Mouse (Mus musculus): ENCODE results near the gene Apobec1. TPM values are rescaled to one million over a fixed set of nuclear protein-coding genes. Genes with fewer than 3 reads are reported as not detected.
"Not testable (repeated sequence)": the region's sequence is repeated elsewhere in the genome, so short reads cannot be mapped to it uniquely, and the experiment has no call there.

Gene Apobec1
- polyA plus RNA-seq, 1 experiment from 2014 or later, result 2.0 TPM

DNA sequence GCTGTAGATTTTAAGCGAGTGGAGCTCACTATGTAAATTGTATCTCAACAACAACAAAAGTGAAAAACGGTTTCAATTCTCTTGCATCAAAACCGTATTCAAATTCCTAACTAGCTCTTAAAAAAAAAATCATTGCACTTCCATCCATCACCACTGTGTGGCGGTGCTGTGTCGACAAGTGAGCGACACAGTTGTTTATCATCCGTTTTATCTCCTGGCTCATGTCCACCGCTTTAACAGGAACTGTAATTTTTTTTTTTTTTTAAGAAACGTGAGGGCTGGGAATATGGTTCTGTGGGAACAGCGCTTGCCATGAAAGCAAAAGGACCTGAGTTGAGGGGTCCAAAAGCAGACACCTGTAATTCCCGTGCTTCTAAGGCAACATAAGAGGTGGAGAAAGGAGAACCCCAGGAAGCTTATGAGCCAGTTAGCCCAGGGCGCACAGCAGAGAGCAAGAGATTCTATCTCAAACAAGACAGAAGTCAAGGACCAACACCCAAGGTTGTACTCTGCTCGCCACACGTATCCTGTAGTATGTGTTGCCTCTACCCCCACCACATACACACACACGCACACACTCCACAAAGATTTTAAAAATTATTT lies 45.2 kb downstream of the Apobec1 start:
- Histone ChIP-seq H3K9ac (ENCODE audit: low read length) (no peak overlapping the region), H3K4me3 (ENCODE audit: low read depth, low read length) (no peak overlapping the region), H3K4me2 (peak overlapping the region; percentile 26), H3K9me3 (ENCODE audit: control insufficient read depth, low read length) (no peaks in the 10 kb centered on the region), H3K36me3 (ENCODE audit: control insufficient read depth, insufficient read depth, low read length) (no peaks in the 10 kb centered on the region), H3K27ac (ENCODE audit: low read depth, low read length) (no peak overlapping the region), H3K27me3 (ENCODE audit: control insufficient read depth, insufficient read depth, low read length) (no peaks in the 10 kb centered on the region), H3K4me1 (ENCODE audit: control insufficient read depth, insufficient read depth, low read length) (no peaks in the 10 kb centered on the region)
- WGBS, result 25% methylated on average over 15 of the region's 15 CpGs
- 0 out of 2 replicates have a peak, but pooled peaks have one; percentile 5 for ATAC-seq (ENCODE audit: low FRiP score)
- peak; percentile 97 for DNase-seq (ENCODE audit: low spot score, missing footprints)

DNA sequence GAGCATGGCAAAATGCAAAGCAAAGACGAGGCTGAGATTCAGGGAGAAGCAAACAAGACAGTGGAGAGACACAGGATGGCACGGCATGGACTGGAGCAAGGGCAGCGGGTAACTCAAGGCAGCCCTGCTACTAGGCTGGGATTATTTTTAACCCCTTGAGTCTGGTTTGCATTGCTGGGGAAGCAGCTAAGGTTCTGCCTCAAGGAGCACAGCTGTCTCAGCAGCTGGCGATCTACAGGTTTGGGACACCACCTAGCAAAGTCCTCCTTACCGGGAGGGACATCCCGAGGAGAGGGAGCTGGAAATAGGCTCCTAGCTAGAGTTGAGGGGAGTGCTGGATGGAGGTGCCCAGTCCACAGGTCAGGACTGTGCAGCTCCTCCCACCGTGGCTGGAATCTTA lies 47.0 kb downstream of the Apobec1 start:
- no peaks in the 10 kb centered on the region for H3K4me1 ChIP-seq (ENCODE audit: control insufficient read depth, insufficient read depth, low read length)
- H3K4me3 ChIP-seq (ENCODE audit: low read depth, low read length), result no peak overlapping the region
- H3K27ac ChIP-seq (ENCODE audit: low read depth, low read length), result no peak overlapping the region
- no peaks in the 10 kb centered on the region for H3K27me3 ChIP-seq (ENCODE audit: control insufficient read depth, insufficient read depth, low read length)
- DNase-seq (ENCODE audit: low spot score, missing footprints) (peak; percentile 78), ATAC-seq (ENCODE audit: low FRiP score) (no peak)
- H3K9ac ChIP-seq (ENCODE audit: low read length), result no peak overlapping the region
- H3K9me3 ChIP-seq (ENCODE audit: control insufficient read depth, low read length), result no peaks in the 10 kb centered on the region
- H3K4me2 ChIP-seq, result no peak overlapping the region
- WGBS, result 52% methylated on average over 7 of the region's 7 CpGs
- no peaks in the 10 kb centered on the region for H3K36me3 ChIP-seq (ENCODE audit: control insufficient read depth, insufficient read depth, low read length)

DNA sequence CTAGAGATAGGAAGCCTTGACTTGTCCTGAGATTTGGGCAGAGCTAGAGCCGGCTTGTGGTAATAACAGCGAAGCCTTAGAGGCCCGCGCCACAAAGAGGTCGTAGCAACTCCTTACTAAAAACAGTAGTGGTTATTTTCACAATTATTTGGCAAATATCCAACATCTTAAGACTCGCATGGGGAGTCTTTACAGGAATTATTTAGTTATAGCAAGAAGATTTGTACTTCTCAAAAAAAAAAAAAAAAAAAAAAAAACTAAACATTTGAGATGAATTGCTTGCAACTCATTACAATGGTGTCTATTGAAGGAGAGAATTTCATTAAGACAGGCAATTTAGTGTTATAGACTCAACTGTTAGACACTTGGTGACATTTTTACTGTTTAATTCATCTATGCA lies 48.1 kb downstream of the Apobec1 start:
- DNase-seq (ENCODE audit: low spot score, missing footprints) (no peak), ATAC-seq (ENCODE audit: low FRiP score) (no peak)
- no peaks in the 10 kb centered on the region for H3K4me1 ChIP-seq (ENCODE audit: control insufficient read depth, insufficient read depth, low read length)
- no peak overlapping the region for H3K4me2 ChIP-seq
- H3K27me3 ChIP-seq (ENCODE audit: control insufficient read depth, insufficient read depth, low read length), result no peaks in the 10 kb centered on the region
- no peak overlapping the region for H3K27ac ChIP-seq (ENCODE audit: low read depth, low read length)
- 82% methylated on average over 6 of the region's 6 CpGs for WGBS
- H3K4me3 ChIP-seq (ENCODE audit: low read depth, low read length), result no peak overlapping the region
- no peaks in the 10 kb centered on the region for H3K36me3 ChIP-seq (ENCODE audit: control insufficient read depth, insufficient read depth, low read length)
- H3K9me3 ChIP-seq (ENCODE audit: control insufficient read depth, low read length), result no peaks in the 10 kb centered on the region
- H3K9ac ChIP-seq (ENCODE audit: low read length), result no peak overlapping the region

DNA sequence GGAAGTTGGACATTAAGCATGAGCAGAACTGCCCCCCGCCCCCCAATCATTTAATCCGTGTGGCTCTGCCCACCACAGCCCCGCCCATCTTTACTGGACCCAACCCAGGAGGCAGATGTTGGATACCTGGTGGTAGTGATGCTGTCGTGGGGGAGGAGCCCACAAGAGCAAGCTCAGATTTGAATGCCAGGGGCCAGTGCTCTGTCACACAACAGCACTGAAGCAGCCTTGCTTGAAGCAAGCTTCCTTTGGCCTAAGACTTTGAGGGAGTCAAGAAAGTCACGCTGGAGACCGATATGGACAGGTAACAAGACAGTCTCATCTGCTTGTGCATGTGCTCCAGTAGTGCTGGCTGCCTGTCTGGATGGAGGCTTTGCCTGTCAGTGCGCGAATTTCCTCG lies 48.6 kb downstream of the Apobec1 start, which contains the start of gene Aicda:
TSS of gene Aicda (plus strand) at position 196 of the 400 bp plus-strand sequence.
- no peak for ATAC-seq (ENCODE audit: low FRiP score)
- WGBS, result 49% methylated on average over 9 of the region's 9 CpGs
- Histone ChIP-seq H3K27me3 (ENCODE audit: control insufficient read depth, insufficient read depth, low read length) (no peaks in the 10 kb centered on the region), H3K4me1 (ENCODE audit: control insufficient read depth, insufficient read depth, low read length) (no peaks in the 10 kb centered on the region), H3K4me2 (no peak within 1 kb of the TSS), H3K27ac (ENCODE audit: low read depth, low read length) (no peak within 1 kb of the TSS), H3K9me3 (ENCODE audit: control insufficient read depth, low read length) (no peaks in the 10 kb centered on the region), H3K4me3 (ENCODE audit: low read depth, low read length) (no peak within 1 kb of the TSS), H3K9ac (ENCODE audit: low read length) (no peak within 1 kb of the TSS), H3K36me3 (ENCODE audit: control insufficient read depth, insufficient read depth, low read length) (no peaks in the 10 kb centered on the region)
- DNase-seq (ENCODE audit: low spot score, missing footprints), result no peak

DNA sequence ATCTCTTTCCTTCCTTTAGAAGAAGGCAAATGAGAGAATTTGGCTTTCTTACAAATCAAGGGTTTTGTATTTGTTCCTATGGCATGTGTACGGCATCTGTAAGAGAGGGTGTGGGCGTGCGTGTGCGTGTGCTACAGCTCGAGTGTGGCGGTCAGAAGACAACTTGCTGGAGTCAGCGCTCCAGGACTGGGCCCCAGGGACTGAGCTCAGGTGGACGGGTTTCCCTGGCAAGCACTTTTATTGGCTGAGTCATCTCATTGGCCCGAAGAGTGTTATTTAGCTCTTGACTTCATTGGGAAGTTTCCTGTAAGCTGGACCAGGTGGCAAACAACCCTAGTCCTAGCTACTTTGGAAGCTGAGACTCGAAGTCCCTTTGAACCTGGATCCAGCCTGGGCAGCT lies 56.3 kb downstream of the Apobec1 start:
- H3K36me3 ChIP-seq (ENCODE audit: control insufficient read depth, insufficient read depth, low read length), result no peaks in the 10 kb centered on the region
- WGBS, result 85% methylated on average over 10 of the region's 10 CpGs
- no peak overlapping the region for H3K27ac ChIP-seq (ENCODE audit: low read depth, low read length)
- no peak overlapping the region for H3K4me3 ChIP-seq (ENCODE audit: low read depth, low read length)
- no peak overlapping the region for H3K9ac ChIP-seq (ENCODE audit: low read length)
- ATAC-seq (ENCODE audit: low FRiP score) (no peak), DNase-seq (ENCODE audit: low spot score, missing footprints) (peak; percentile 12)
- H3K4me1 ChIP-seq (ENCODE audit: control insufficient read depth, insufficient read depth, low read length), result no peaks in the 10 kb centered on the region
- no peaks in the 10 kb centered on the region for H3K9me3 ChIP-seq (ENCODE audit: control insufficient read depth, low read length)
- H3K27me3 ChIP-seq (ENCODE audit: control insufficient read depth, insufficient read depth, low read length), result no peaks in the 10 kb centered on the region
- H3K4me2 ChIP-seq, result no peak overlapping the region

DNA sequence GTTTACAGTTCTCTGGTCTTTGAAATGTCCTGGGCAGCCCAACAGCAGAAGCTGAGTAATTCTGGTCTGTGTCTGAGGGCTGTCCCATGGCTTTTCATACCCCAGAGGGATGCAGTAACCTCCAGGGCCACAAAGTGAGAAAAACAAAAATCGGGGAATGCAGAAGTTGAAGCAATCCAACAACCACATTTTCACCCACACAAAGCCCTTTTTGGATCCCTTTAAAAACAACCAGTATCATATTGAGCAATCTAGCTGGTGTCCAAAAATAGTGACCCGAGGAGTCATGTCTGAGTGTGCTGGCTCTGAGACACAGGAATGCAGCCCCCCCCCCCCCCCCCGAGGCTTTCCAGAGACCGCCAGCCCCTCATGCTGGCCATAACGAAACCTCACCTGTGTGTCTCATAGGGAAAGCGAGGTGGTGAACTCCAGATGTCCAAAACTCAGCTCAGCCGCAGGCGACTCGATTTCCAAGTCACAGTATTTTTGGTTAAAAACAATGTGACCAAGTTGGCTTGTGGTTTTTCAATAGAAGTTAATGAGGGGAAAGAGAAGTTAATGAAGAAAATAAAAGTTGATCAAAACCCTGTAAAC lies 56.9 kb downstream of the Apobec1 start:
- DNase-seq (ENCODE audit: low spot score, missing footprints) (peak; percentile 75), ATAC-seq (ENCODE audit: low FRiP score) (no peak)
- Histone ChIP-seq H3K4me1 (ENCODE audit: control insufficient read depth, insufficient read depth, low read length) (no peaks in the 10 kb centered on the region), H3K27ac (ENCODE audit: low read depth, low read length) (no peak overlapping the region), H3K36me3 (ENCODE audit: control insufficient read depth, insufficient read depth, low read length) (no peaks in the 10 kb centered on the region), H3K9ac (ENCODE audit: low read length) (no peak overlapping the region), H3K9me3 (ENCODE audit: control insufficient read depth, low read length) (no peaks in the 10 kb centered on the region), H3K4me2 (no peak overlapping the region), H3K27me3 (ENCODE audit: control insufficient read depth, insufficient read depth, low read length) (no peaks in the 10 kb centered on the region), H3K4me3 (ENCODE audit: low read depth, low read length) (no peak overlapping the region)
- WGBS, result 81% methylated on average over 9 of the region's 9 CpGs

DNA sequence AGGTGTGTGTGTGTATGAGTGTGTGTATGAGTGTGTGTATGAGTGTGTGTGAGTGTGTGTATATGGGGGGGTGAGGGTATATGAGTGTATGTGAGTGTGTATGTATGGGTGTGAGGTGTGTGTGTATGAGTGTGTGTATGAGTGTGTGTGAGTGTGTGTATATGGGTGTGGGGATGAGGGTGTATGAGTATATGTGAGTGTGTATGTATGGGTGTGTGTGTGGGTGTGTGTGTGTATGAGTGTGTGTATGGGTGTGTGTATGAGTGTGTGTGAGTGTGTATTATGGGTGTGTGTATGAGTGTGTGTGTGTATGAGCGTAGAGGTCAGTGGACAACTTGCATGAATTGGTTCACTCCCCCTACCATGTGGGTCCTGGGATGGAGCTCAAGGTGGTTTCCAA lies 57.6 kb downstream of the Apobec1 start:
- no peaks in the 10 kb centered on the region for H3K27me3 ChIP-seq (ENCODE audit: control insufficient read depth, insufficient read depth, low read length)
- no peak overlapping the region for H3K4me2 ChIP-seq
- no peak overlapping the region for H3K4me3 ChIP-seq (ENCODE audit: low read depth, low read length)
- H3K27ac ChIP-seq (ENCODE audit: low read depth, low read length), result no peak overlapping the region
- H3K36me3 ChIP-seq (ENCODE audit: control insufficient read depth, insufficient read depth, low read length), result no peaks in the 10 kb centered on the region
- H3K9me3 ChIP-seq (ENCODE audit: control insufficient read depth, low read length), result no peaks in the 10 kb centered on the region
- no peaks in the 10 kb centered on the region for H3K4me1 ChIP-seq (ENCODE audit: control insufficient read depth, insufficient read depth, low read length)
- ATAC-seq (ENCODE audit: low FRiP score) (no peak), DNase-seq (ENCODE audit: low spot score, missing footprints) (no peak)
- no peak overlapping the region for H3K9ac ChIP-seq (ENCODE audit: low read length)
- 81% methylated on average over 1 of the region's 1 CpGs for WGBS

DNA sequence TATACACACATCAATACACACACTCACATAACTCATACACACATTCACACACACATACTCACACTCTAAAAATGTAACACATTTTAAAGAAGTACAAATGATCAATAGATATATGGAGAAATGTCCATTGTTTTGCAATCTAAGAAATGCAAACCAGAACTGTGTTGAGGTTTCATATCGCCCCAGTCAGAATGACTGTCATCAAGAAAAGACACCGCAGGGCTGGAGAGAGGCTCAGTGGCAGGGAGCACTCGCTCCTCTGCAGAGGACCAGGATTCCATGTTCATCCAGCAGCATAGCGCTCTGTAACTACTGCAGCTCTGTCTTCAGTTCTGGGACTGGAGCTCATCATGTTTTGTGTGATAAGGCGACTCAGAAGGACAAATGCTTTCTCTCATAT lies 58.7 kb downstream of the Apobec1 start:
- 85% methylated on average over 5 of the region's 5 CpGs for WGBS
- no peak overlapping the region for H3K9ac ChIP-seq (ENCODE audit: low read length)
- H3K27me3 ChIP-seq (ENCODE audit: control insufficient read depth, insufficient read depth, low read length), result no peaks in the 10 kb centered on the region
- no peaks in the 10 kb centered on the region for H3K36me3 ChIP-seq (ENCODE audit: control insufficient read depth, insufficient read depth, low read length)
- ATAC-seq (ENCODE audit: low FRiP score) (no peak), DNase-seq (ENCODE audit: low spot score, missing footprints) (peak; percentile 39)
- no peaks in the 10 kb centered on the region for H3K4me1 ChIP-seq (ENCODE audit: control insufficient read depth, insufficient read depth, low read length)
- H3K4me2 ChIP-seq, result no peak overlapping the region
- H3K27ac ChIP-seq (ENCODE audit: low read depth, low read length), result no peak overlapping the region
- no peak overlapping the region for H3K4me3 ChIP-seq (ENCODE audit: low read depth, low read length)
- no peaks in the 10 kb centered on the region for H3K9me3 ChIP-seq (ENCODE audit: control insufficient read depth, low read length)

DNA sequence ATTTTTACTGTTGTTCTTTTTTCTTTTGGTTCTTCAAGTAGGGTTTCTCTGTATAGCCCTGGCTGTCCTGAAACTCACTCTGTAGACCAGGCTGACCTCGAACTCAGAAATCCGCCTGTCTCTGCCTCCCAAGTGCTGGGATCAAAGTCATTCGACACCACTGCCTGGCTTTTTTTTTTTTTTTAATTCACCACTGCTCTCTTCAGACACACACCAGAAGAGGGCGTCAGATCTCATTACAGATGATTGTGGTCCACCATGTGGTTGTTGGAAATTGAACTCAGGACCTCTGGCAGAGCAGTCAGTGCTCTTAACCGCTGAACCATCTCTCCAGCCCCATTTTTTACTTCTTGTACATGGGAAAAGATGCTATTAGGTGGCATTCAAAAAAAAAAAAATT lies 59.8 kb downstream of the Apobec1 start:
- not testable (repeated sequence) for H3K27ac ChIP-seq (ENCODE audit: low read depth, low read length); H3K9me3 ChIP-seq (ENCODE audit: control insufficient read depth, low read length); H3K4me1 ChIP-seq (ENCODE audit: control insufficient read depth, insufficient read depth, low read length); H3K27me3 ChIP-seq (ENCODE audit: control insufficient read depth, insufficient read depth, low read length); H3K4me3 ChIP-seq (ENCODE audit: low read depth, low read length); H3K9ac ChIP-seq (ENCODE audit: low read length); H3K36me3 ChIP-seq (ENCODE audit: control insufficient read depth, insufficient read depth, low read length); H3K4me2 ChIP-seq; ATAC-seq (ENCODE audit: low FRiP score)
- peak; percentile 8 for DNase-seq (ENCODE audit: low spot score, missing footprints)
- 78% methylated on average over 5 of the region's 5 CpGs for WGBS

Measured in midbrain, embryonic 11.5 days (tissue).